Comparison of ENCODE assay signal across 8 mouse cellular contexts in genomic region chr5:33034100-33034499, GRCm38 (mm10). TPM values are rescaled to one million over a fixed set of nuclear protein-coding genes. Genes with fewer than 3 reads are reported as not detected.
DNase-seq lines count a peak whose midpoint lies in the region; ATAC-seq lines count a peak whose summit lies in the region.

No protein-coding gene starts in this region.

- H3K9ac ChIP-seq in intestine, embryonic 14.5 days (ENCODE audit: low read length), result no peak overlapping the region
- H3K9ac ChIP-seq in intestine, embryonic 15.5 days, result no peak overlapping the region
- H3K9ac ChIP-seq in heart, embryonic 12.5 days, result no peak overlapping the region

- no peaks in the 10 kb centered on the region for H3K4me1 ChIP-seq in intestine, embryonic 14.5 days (replicated peaks; ENCODE audit: control insufficient read depth, insufficient read depth, low read length)
- no peaks in the 10 kb centered on the region for H3K4me1 ChIP-seq in intestine, embryonic 15.5 days (replicated peaks)
- peaks cover 18% of the 10 kb centered on the region for H3K4me1 ChIP-seq in heart, embryonic 12.5 days (replicated peaks)

- H3K4me3 ChIP-seq in intestine, embryonic 14.5 days (ENCODE audit: low read depth, low read length), result no peak overlapping the region
- no peak overlapping the region for H3K4me3 ChIP-seq in intestine, embryonic 15.5 days (replicated peaks)
- no peak overlapping the region for H3K4me3 ChIP-seq in heart, embryonic 12.5 days

- 0 out of 2 replicates have a peak, but pooled peaks have one; percentile 53 for ATAC-seq in intestine, embryonic 14.5 days (replicated peaks; ENCODE audit: low FRiP score, low TSS enrichment, low read depth)
- ATAC-seq in intestine, embryonic 15.5 days, result no peak; the same call in 1 of the 2 replicates
- ATAC-seq in monocyte, adult 5-6 weeks (replicated peaks; ENCODE audit: insufficient number of reproducible peaks, low FRiP score, low TSS enrichment, poor library complexity, severe bottlenecking), result 0 out of 2 replicates have a peak, but pooled peaks have one; percentile 15
- no peak for ATAC-seq in heart, embryonic 12.5 days (ENCODE audit: insufficient number of reproducible peaks, low FRiP score)

- no peaks in the 10 kb centered on the region for H3K9me3 ChIP-seq in intestine, embryonic 14.5 days (ENCODE audit: control insufficient read depth, low read length)
- no peaks in the 10 kb centered on the region for H3K9me3 ChIP-seq in intestine, embryonic 15.5 days
- H3K9me3 ChIP-seq in heart, embryonic 12.5 days (replicated peaks), result no peaks in the 10 kb centered on the region

- DNase-seq in intestine, embryonic 14.5 days (ENCODE audit: low spot score), result no peak
- peak; percentile 95 for DNase-seq in ES-CJ7 (ENCODE audit: low read depth, low spot score)
- DNase-seq in induced T-regulatory cell, adult 2 months (ENCODE audit: low read depth), result peak; percentile 67
- DNase-seq in urinary bladder, postnatal 25 days (ENCODE audit: low spot score), result no peak
- no peak for DNase-seq in right cerebral cortex, adult 18-20 months

- H3K36me3 ChIP-seq in intestine, embryonic 14.5 days (ENCODE audit: control insufficient read depth, insufficient read depth, low read length), result peaks cover 3% of the 10 kb centered on the region; the same call in 1 of the 2 replicates
- H3K36me3 ChIP-seq in intestine, embryonic 15.5 days, result no peaks in the 10 kb centered on the region
- peaks cover 2% of the 10 kb centered on the region; the same call in 1 of the 2 replicates for H3K36me3 ChIP-seq in heart, embryonic 12.5 days

- H3K27me3 ChIP-seq in intestine, embryonic 14.5 days (replicated peaks; ENCODE audit: control insufficient read depth, insufficient read depth, low read length), result no peaks in the 10 kb centered on the region
- H3K27me3 ChIP-seq in intestine, embryonic 15.5 days (replicated peaks), result no peaks in the 10 kb centered on the region
- H3K27me3 ChIP-seq in heart, embryonic 12.5 days (replicated peaks), result no peaks in the 10 kb centered on the region

- H3K27ac ChIP-seq in intestine, embryonic 14.5 days (ENCODE audit: low read depth), result no peak overlapping the region
- H3K27ac ChIP-seq in intestine, embryonic 15.5 days, result no peak overlapping the region
- H3K27ac ChIP-seq in heart, embryonic 12.5 days (ENCODE audit: poor library complexity, severe bottlenecking), result no peak overlapping the region

- WGBS in intestine, embryonic 14.5 days, result 23% methylated on average over 7 of the region's 7 CpGs
- 21% methylated on average over 7 of the region's 7 CpGs for WGBS in intestine, embryonic 15.5 days
- 19% methylated on average over 7 of the region's 7 CpGs for WGBS in heart, embryonic 12.5 days

- no peak overlapping the region for H3K4me2 ChIP-seq in intestine, embryonic 14.5 days (ENCODE audit: low read length)
- H3K4me2 ChIP-seq in intestine, embryonic 15.5 days (replicated peaks), result no peak overlapping the region
- H3K4me2 ChIP-seq in heart, embryonic 12.5 days, result no peak overlapping the region

RNA-seq across cellular contexts. Expression of gene Ywhah, which starts 15.5 kb away (rescaled TPM):
- 419 and 446 TPM in 2 replicates for polyA plus RNA-seq in intestine, embryonic 14.5 days (2014; fragmentation: Nextera tagmentation; extraction: Ambion mirVana)
- 440 and 463 TPM in 2 replicates for polyA plus RNA-seq in intestine, embryonic 15.5 days (2015; fragmentation: Nextera tagmentation; extraction: Ambion mirVana)
- total RNA-seq in monocyte, adult 5-6 weeks (2017), result 137 to 272 TPM (median 186 TPM) in 3 replicates
- 481 and 488 TPM in 2 replicates for polyA plus RNA-seq in heart, embryonic 12.5 days (2016; fragmentation: Nextera tagmentation; extraction: Ambion mirVana)

Comparison
In these comparisons a context has a peak if more than half of its experiments do, and no peak if none do; other contexts are left out.
1. ATAC-seq: peak in intestine, embryonic 14.5 days (single experiment) and monocyte, adult 5-6 weeks (single experiment); none in intestine, embryonic 15.5 days (single experiment) and heart, embryonic 12.5 days (single experiment).
2. DNase-seq: peak in ES-CJ7 (single experiment) and induced T-regulatory cell, adult 2 months (single experiment); none in intestine, embryonic 14.5 days (single experiment), urinary bladder, postnatal 25 days (single experiment) and right cerebral cortex, adult 18-20 months (single experiment).